Mouse (Mus musculus) cerebellum, adult 11 months (tissue): ENCODE data around the gene Slc35f3.
"Not testable (repeated sequence)": the region's sequence is repeated elsewhere in the genome, so short reads cannot be mapped to it uniquely, and the experiment has no call there.

ENCODE experiments used
- DNase-seq: peaks from one replicate; pipeline ENCODE4 v3.0.0; 2022

The Slc35f3 gene

DNA sequence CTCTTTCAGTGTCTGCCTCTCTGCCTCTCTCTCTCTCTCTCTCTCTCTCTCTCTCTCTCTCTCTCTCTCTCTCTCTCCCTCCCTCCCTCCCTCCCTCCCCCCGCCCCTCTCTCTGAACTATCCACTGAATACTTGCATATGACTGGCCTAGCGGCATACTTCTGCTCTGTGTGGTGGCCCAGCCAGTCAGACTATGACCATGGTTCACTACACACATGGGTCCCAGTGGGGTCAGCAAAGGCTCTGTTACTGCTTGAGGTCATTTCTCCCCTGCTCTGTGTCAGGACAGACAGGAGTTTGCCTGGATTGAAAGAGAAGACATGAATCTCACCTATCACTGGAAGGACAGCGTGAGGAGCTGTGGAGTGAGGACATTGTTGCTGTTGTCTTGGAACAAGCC lies 40.5 kb downstream of the Slc35f3 start:
- no peak for DNase-seq

GRCm38 (mm10) chr8:126339357-126339756 lies 41.0 kb downstream of the Slc35f3 start:
- DNase-seq = no peak

DNA sequence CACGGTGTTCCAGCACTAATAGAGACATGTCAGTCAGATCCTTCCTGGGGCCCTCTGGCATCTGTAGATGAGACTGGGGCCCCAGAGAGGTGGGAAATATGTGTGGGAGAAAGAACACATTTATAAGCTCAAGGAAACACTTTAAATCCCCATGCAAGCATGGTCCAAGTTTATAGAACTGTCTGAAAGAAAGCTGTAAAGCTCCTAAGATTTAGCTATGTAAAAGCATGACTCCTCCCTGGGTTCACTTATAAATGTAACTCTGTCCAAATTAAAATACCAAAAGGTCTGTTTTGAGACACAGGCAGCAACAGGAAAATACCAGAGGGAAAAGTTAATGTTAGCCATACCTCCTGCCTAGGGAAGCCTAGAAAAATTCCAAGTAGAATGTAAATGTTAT lies 42.8 kb downstream of the Slc35f3 start:
- no peak for DNase-seq

DNA sequence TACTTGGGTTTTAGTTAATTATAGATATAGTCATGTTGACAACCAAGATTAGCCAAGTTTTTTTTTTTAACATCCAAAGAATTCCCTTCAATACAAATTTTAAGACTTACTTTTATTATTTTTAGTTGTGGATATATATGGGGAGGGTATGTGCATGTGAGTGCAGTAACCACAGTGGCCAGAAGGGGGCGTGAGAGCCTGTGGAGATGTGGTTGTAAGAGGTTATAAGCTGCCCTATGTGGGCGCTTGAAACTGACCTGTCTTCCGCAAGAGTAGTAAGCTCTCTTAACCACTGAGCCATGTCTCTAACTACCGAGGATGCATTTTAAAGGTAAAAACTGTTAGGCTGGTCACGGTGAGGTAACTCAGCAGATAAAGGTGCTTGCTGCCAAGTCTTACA lies 45.1 kb downstream of the Slc35f3 start:
- no peak for DNase-seq

DNA sequence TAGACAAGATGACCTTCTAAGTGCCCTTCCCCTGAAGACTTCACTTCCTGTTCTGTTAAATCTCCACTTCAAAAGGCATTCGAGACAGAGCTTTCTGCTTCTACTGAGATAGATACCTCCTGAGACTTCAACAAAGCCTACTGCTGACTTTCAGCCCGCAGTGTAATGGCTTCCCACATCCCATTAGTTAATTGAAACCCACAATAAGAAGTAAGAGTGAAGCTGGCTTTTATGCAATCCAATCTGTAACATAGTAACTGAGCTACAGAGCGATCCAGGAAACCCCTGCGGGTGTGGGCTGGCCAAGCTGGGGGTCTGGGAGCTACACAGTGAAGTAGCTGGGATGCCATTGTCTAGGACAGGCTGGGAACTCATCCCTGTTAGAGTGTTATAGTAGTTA lies 46.7 kb downstream of the Slc35f3 start:
- no peak for DNase-seq

- DNase-seq = no peak
These were observed 54.9 kb downstream of the Slc35f3 start for GRCm38 (mm10) chr8:126353259-126353658.

DNA sequence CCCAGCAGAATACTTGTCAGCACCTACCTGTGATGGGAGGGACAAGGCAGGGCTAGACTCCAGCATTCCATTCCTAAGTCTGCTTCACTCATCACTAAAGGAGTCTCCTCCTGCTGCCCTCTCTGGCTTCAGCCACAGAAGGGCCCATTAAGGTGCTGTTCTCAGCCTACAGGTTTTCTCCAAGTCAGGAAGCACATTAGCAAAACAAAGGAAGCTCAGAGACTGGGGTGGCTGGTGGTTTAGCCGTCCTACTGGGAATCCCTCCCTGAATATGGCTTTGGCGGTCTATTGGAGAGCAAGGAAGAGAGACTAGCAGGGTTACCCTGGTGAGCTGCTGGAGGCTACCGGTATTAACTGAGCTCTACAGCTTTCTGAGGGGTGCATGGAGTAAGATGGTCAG lies 59.6 kb downstream of the Slc35f3 start:
- no peak for DNase-seq

DNA sequence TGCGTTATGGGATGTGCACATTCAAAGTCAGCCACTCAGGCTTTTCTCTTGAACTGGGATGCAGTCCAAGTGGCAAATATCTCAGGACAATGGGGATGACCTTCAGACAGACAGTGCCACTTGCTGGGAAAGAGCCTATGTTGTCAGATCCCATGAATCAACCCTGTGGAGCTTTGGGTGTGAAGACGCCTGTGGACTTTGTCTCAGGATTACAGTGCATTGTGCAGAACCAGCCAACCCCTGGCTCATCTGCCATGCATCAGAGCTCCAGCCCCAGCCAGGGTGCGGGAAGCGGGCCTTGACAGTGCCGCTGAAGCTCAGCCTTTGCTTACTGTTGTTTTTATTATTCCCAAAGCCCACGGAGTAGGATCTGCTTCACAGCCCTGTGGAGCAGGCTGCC lies 60.9 kb downstream of the Slc35f3 start:
- DNase-seq = no peak

- DNase-seq = no peak
These were observed 61.7 kb downstream of the Slc35f3 start for GRCm38 (mm10) chr8:126360106-126360505.

- DNase-seq = no peak
These were observed 62.3 kb downstream of the Slc35f3 start for GRCm38 (mm10) chr8:126360701-126361100.

DNA sequence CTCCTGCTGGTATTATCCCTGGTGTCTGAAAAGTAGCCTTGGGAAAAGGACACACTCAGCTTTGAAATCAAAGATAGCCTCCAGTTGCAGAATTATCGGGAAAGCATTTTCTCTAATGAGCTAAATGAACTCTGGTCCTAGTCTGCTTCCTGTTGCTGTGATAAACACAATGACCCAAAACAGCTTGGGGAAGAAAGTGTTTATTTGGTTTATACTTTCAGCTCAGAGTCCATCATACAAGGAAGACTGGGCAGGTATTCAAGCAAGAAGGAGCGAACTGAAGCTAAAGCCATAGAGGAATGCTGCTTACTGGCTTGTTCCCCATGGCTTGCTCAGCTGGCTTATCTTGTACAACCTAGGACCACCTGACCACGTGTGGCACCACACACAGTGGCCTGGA lies 67.9 kb downstream of the Slc35f3 start:
- no peak for DNase-seq

GRCm38 (mm10) chr8:126368349-126369054 lies 70.1 kb downstream of the Slc35f3 start:
- DNase-seq = peak; percentile 88

- no peak for DNase-seq
These were observed 73.5 kb downstream of the Slc35f3 start for GRCm38 (mm10) chr8:126371871-126372270.

GRCm38 (mm10) chr8:126379580-126379979 lies 81.2 kb downstream of the Slc35f3 start:
- no peak for DNase-seq

- DNase-seq = no peak
These were observed 81.8 kb downstream of the Slc35f3 start for GRCm38 (mm10) chr8:126380141-126380540.

DNA sequence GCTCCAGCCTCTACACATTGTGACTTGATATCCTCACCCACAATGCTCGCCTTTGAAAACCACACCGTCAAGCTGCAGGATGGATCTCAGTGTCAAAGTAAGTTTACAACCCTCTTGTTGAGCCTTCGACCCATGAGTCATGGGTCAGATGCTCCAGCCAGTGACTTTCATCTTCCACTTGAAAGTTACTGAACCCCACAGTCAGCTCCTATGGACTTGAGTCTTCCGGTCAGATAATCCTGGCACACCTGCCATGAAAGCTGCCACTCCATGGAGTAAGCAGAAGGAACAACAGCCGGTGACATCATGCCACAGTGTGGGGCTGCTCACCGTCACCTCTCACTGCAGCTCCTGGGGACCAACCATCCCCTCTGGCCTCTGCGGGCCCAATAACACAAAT lies 82.9 kb downstream of the Slc35f3 start:
- DNase-seq = no peak

DNA sequence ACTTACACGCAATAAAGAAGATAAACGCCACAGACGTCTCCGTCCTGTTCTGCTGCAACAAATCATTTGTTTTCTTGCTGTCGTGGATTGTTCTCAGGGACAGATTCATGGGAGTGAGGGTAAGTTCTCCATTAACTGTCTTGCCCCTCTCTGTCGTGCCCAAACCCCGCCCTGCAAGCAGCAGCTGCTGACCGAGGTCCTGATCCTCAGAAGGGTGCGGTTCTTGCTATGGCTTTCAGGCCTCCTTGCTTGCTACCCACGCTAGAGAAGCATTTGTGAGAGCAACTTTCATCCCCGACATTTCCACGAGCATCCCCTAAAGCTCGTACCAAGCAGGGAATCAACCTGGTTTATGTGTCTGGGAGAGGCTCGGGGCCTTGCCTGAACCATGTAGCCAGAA lies 83.9 kb downstream of the Slc35f3 start:
- no peak for DNase-seq

DNA sequence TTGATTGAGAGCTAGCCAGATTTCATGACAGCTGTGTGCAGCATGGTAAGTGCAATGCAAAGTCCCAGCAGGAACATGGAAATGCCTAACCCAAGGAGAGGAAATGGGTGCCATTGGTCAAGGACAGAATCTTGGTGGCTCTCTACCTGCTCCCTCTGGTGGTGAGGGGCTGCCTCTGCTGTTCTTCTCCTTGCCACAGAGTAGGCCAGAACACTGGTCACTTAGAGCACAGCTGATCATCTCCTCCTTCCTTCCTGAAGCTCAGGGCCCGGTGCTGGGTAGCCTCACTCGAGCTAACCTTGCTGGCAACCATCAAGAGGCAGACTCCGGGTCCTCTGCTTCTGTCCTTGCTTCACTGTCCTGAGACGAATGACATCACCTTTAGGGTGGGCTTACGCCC lies 84.4 kb downstream of the Slc35f3 start:
- DNase-seq = peak; percentile 54

- DNase-seq = no peak
These were observed 89.2 kb downstream of the Slc35f3 start for GRCm38 (mm10) chr8:126387566-126387965.

- DNase-seq = peak; percentile 59
These were observed 93.2 kb downstream of the Slc35f3 start for GRCm38 (mm10) chr8:126391541-126391940.

DNA sequence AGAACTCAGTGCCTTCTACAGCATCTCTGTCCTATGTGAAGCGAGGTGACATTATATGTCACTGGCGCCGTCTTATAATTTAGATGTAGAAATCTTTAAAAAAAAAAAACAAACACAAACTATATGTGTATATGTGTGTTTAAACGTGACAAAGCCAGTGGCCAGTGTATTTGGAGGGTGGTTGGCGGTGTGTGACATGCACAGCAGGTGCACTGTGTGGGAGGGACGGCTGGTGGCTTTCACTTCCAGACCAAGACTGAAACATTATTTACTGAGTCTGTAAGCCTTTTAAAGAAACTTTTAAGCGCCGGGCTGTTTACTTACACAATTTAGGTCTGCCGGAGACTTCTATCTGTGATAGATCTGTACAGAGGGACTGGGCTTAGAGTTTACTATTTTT lies 97.0 kb downstream of the Slc35f3 start:
- no peak for DNase-seq

GRCm38 (mm10) chr8:126395917-126396316 lies 97.6 kb downstream of the Slc35f3 start:
- DNase-seq = no peak

- no peak for DNase-seq
These were observed 100.0 kb downstream of the Slc35f3 start for GRCm38 (mm10) chr8:126398349-126398748.

DNA sequence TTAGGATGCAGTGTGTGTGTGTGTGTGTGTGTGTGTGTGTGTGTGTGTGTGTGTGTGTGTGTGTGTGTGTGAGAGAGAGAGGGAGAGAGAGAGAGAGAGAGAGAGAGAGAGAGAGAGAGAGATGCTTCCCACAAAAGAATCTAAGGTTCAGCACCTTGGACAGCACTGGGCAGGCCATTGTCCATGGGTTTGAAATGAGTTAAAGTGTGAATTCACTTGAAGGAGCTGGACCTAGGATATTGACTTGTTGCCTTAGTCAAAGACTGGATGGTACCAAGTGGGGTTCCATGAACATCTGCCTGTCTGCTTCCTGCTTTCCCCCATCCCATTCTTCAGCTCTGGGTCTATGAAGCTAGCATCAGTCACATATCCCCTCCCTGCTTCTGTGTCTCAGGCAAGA lies 106.2 kb downstream of the Slc35f3 start:
- not testable (repeated sequence) for DNase-seq

GRCm38 (mm10) chr8:126405030-126405429 lies 106.7 kb downstream of the Slc35f3 start:
- no peak for DNase-seq
